Mouse (Mus musculus) midbrain, embryonic 15.5 days (tissue): ENCODE measurements at regions not wholly inside any gene's neighbourhood (a gene's known extent, or its start where the extent isn't known, plus 50 kb on each side); places are given as distances from the start of the nearest gene placed in this dataset. TPM values are rescaled to one million over a fixed set of nuclear protein-coding genes. Genes with fewer than 3 reads are reported as not detected.
"Not testable (repeated sequence)": the region's sequence is repeated elsewhere in the genome, so short reads cannot be mapped to it uniquely, and the experiment has no call there.

ENCODE experiments used
- ATAC-seq: fragments of 200-750 bp; cut with Nextera tagmentation; replicated peaks from 2 replicates; pipeline ENCODE4 v1.8.0; 2017; ENCODE audit warnings: moderate TSS enrichment
- H3K27ac ChIP-seq: fragments of 300-500 bp; sonication (generic); 2 replicates; pipeline ENCODE4 v1.5.1; 2015; ENCODE audit warnings: mild to moderate bottlenecking, inconsistent platforms
- H3K27me3 ChIP-seq: fragments of 300-500 bp; sonication (generic); replicated peaks from 2 replicates; pipeline ENCODE4 v1.6.1; 2015; ENCODE audit warnings: inconsistent platforms
- H3K36me3 ChIP-seq: fragments of 300-500 bp; sonication (generic); replicated peaks from 2 replicates; pipeline ENCODE4 v1.6.1; 2015; ENCODE audit warnings: inconsistent platforms
- H3K4me1 ChIP-seq: fragments of 300-500 bp; sonication (generic); 2 replicates; pipeline ENCODE4 v1.6.1; 2015; ENCODE audit warnings: inconsistent platforms
- H3K4me2 ChIP-seq: fragments of 300-500 bp; sonication (generic); 2 replicates; pipeline ENCODE4 v1.6.1; 2015; ENCODE audit warnings: inconsistent platforms, mild to moderate bottlenecking, moderate library complexity
- H3K4me3 ChIP-seq: fragments of 300-500 bp; sonication (generic); 2 replicates; pipeline ENCODE4 v1.5.1; 2015; ENCODE audit warnings: mild to moderate bottlenecking, inconsistent platforms
- H3K9ac ChIP-seq: fragments of 300-500 bp; sonication (generic); 2 replicates; pipeline ENCODE4 v1.6.1; 2015; ENCODE audit warnings: mild to moderate bottlenecking, inconsistent platforms
- H3K9me3 ChIP-seq: fragments of 300-500 bp; sonication (generic); 2 replicates; pipeline ENCODE4 v1.6.1; 2016; ENCODE audit warnings: inconsistent platforms
- WGBS: fragments of 180-500 bp; shearing (Covaris S2); methylation state at CpG from one replicate; pipeline ENCODE4 v1.1.7; 2015; ENCODE audit warnings: mixed read lengths; 5-methylcytosine and 5-hydroxymethylcytosine counted together
- microRNA-seq: library from miRNA; unstranded; fragments of <30 nt; microRNA quantifications from one replicate; pipeline ENCODE4, GENCODE M21; 2016

- Histone ChIP-seq H3K4me2 (no peak overlapping the region), H3K27ac (no peak overlapping the region), H3K4me1 (no peaks in the 10 kb centered on the region), H3K27me3 (no peaks in the 10 kb centered on the region), H3K9me3 (no peaks in the 10 kb centered on the region), H3K36me3 (no peaks in the 10 kb centered on the region), H3K9ac (no peak overlapping the region), H3K4me3 (no peak overlapping the region)
- 78% methylated on average over 1 of the region's 1 CpGs for WGBS
- ATAC-seq = no peak
Observed at GRCm38 (mm10) chr3:6427905-6428304, 192.3 kb downstream of the 1700008P02Rik start.

GRCm38 (mm10) chr3:6400871-6401270 is 219.4 kb downstream of the 1700008P02Rik start:
- Histone ChIP-seq H3K9me3 (no peaks in the 10 kb centered on the region), H3K27ac (no peak overlapping the region), H3K27me3 (no peaks in the 10 kb centered on the region), H3K4me2 (no peak overlapping the region), H3K36me3 (no peaks in the 10 kb centered on the region), H3K4me3 (no peak overlapping the region), H3K4me1 (no peaks in the 10 kb centered on the region), H3K9ac (no peak overlapping the region)
- ATAC-seq = no peak

- H3K4me3 ChIP-seq = no peak overlapping the region
- no peaks in the 10 kb centered on the region for H3K27me3 ChIP-seq
- ATAC-seq = peak; percentile 83
- no peak overlapping the region for H3K9ac ChIP-seq
- H3K36me3 ChIP-seq = no peaks in the 10 kb centered on the region
- no peaks in the 10 kb centered on the region for H3K4me1 ChIP-seq
- no peak overlapping the region for H3K27ac ChIP-seq
- no peak overlapping the region for H3K4me2 ChIP-seq
- H3K9me3 ChIP-seq = no peaks in the 10 kb centered on the region
Observed at GRCm38 (mm10) chr3:6385669-6386068, 234.6 kb downstream of the 1700008P02Rik start.

GRCm38 (mm10) chr3:6382896-6383295 is 237.3 kb downstream of the 1700008P02Rik start:
- Histone ChIP-seq H3K9ac (no peak overlapping the region), H3K27ac (no peak overlapping the region), H3K36me3 (no peaks in the 10 kb centered on the region), H3K4me1 (no peaks in the 10 kb centered on the region), H3K9me3 (no peaks in the 10 kb centered on the region), H3K4me3 (no peak overlapping the region), H3K4me2 (no peak overlapping the region), H3K27me3 (no peaks in the 10 kb centered on the region)
- ATAC-seq = no peak

- H3K27me3 ChIP-seq = no peaks in the 10 kb centered on the region
- no peak overlapping the region for H3K4me3 ChIP-seq
- H3K27ac ChIP-seq = no peak overlapping the region
- no peak overlapping the region for H3K9ac ChIP-seq
- H3K36me3 ChIP-seq = no peaks in the 10 kb centered on the region
- H3K4me1 ChIP-seq = no peaks in the 10 kb centered on the region
- WGBS = 82% methylated on average over 1 of the region's 1 CpGs
- ATAC-seq = no peak
- H3K9me3 ChIP-seq = no peaks in the 10 kb centered on the region
- no peak overlapping the region for H3K4me2 ChIP-seq
Observed at GRCm38 (mm10) chr3:6382296-6382695, 237.9 kb downstream of the 1700008P02Rik start.

- Histone ChIP-seq H3K27ac (no peak overlapping the region), H3K36me3 (no peaks in the 10 kb centered on the region), H3K9ac (no peak overlapping the region), H3K27me3 (no peaks in the 10 kb centered on the region), H3K4me1 (no peaks in the 10 kb centered on the region), H3K9me3 (no peaks in the 10 kb centered on the region), H3K4me2 (no peak overlapping the region), H3K4me3 (no peak overlapping the region)
- WGBS = 65% methylated on average over 5 of the region's 5 CpGs
- no peak for ATAC-seq
Observed at GRCm38 (mm10) chr3:6381732-6382131, 238.5 kb downstream of the 1700008P02Rik start.

GRCm38 (mm10) chr3:6339001-6339400 is 281.2 kb downstream of the 1700008P02Rik start:
- not testable (repeated sequence) for ATAC-seq, H3K4me2 ChIP-seq

GRCm38 (mm10) chr3:6320818-6321504 is 299.3 kb downstream of the 1700008P02Rik start:
- ATAC-seq = no peak
- Histone ChIP-seq H3K4me3 (no peak overlapping the region), H3K4me2 (no peak overlapping the region), H3K27ac (no peak overlapping the region), H3K36me3 (no peaks in the 10 kb centered on the region), H3K9ac (no peak overlapping the region), H3K4me1 (no peaks in the 10 kb centered on the region), H3K27me3 (no peaks in the 10 kb centered on the region), H3K9me3 (no peaks in the 10 kb centered on the region)
- 78% methylated on average over 6 of the region's 6 CpGs for WGBS

More at GRCm38 (mm10) chr3:6339001-6339400, 281.2 kb downstream of the 1700008P02Rik start:
- not testable (repeated sequence) for H3K4me3 ChIP-seq, H3K9ac ChIP-seq, H3K9me3 ChIP-seq, H3K4me1 ChIP-seq, H3K36me3 ChIP-seq, H3K27ac ChIP-seq, H3K27me3 ChIP-seq
- 100% methylated on average over 1 of the region's 21 CpGs for WGBS

GRCm38 (mm10) chr3:6289500-6289899 is 330.7 kb downstream of the 1700008P02Rik start:
- no peak for ATAC-seq
- no peaks in the 10 kb centered on the region for H3K27me3 ChIP-seq
- no peak overlapping the region for H3K9ac ChIP-seq
- no peaks in the 10 kb centered on the region for H3K4me1 ChIP-seq
- no peaks in the 10 kb centered on the region for H3K9me3 ChIP-seq
- no peak overlapping the region for H3K4me3 ChIP-seq
- no peak overlapping the region for H3K27ac ChIP-seq
- H3K4me2 ChIP-seq = no peak overlapping the region
- H3K36me3 ChIP-seq = no peaks in the 10 kb centered on the region

GRCm38 (mm10) chr3:6280636-6281035 is 339.6 kb downstream of the 1700008P02Rik start:
- H3K4me1 ChIP-seq = no peaks in the 10 kb centered on the region
- ATAC-seq = no peak
- no peaks in the 10 kb centered on the region for H3K9me3 ChIP-seq
- no peaks in the 10 kb centered on the region for H3K36me3 ChIP-seq
- H3K27me3 ChIP-seq = no peaks in the 10 kb centered on the region
- no peak overlapping the region for H3K9ac ChIP-seq
- H3K4me3 ChIP-seq = no peak overlapping the region
- H3K27ac ChIP-seq = no peak overlapping the region
- H3K4me2 ChIP-seq = no peak overlapping the region

Small RNA genes lying in the stretch of these regions (microRNA-seq; reads per million reads assigned to microRNA genes)
- gene Gm23147 = not detected
